Mouse (Mus musculus) kidney, embryonic 15.5 days (tissue): Measurements from ENCODE around the gene Cyb5d1. TPM values are rescaled to one million over a fixed set of nuclear protein-coding genes. Genes with fewer than 3 reads are reported as not detected.

Experiments
- ATAC-seq: fragments of 200-750 bp; cut with Nextera tagmentation; replicated peaks from 2 replicates; pipeline ENCODE4 v1.8.0; 2017; ENCODE audit warnings: moderate TSS enrichment; ENCODE audit not compliant: low FRiP score
- H3K27ac ChIP-seq: fragments of 300-500 bp; sonication (generic); 2 replicates; pipeline ENCODE4 v1.5.1; 2015; ENCODE audit warnings: mild to moderate bottlenecking, inconsistent platforms
- H3K27me3 ChIP-seq: fragments of 300-500 bp; sonication (generic); 2 replicates; pipeline ENCODE4 v1.6.1; 2015; ENCODE audit warnings: inconsistent platforms
- H3K36me3 ChIP-seq: fragments of 300-500 bp; sonication (generic); 2 replicates; pipeline ENCODE4 v1.6.1; 2015; ENCODE audit warnings: inconsistent platforms
- H3K4me1 ChIP-seq: fragments of 300-500 bp; sonication (generic); 2 replicates; pipeline ENCODE4 v1.6.1; 2015; ENCODE audit warnings: inconsistent platforms
- H3K4me2 ChIP-seq: fragments of 300-500 bp; sonication (generic); 2 replicates; pipeline ENCODE4 v1.6.1; 2015; ENCODE audit warnings: moderate library complexity, mild to moderate bottlenecking, inconsistent platforms
- H3K4me3 ChIP-seq: fragments of 300-500 bp; sonication (generic); replicated peaks from 2 replicates; pipeline ENCODE4 v1.5.1; 2015; ENCODE audit warnings: mild to moderate bottlenecking, inconsistent platforms
- H3K9ac ChIP-seq: fragments of 300-500 bp; sonication (generic); 2 replicates; pipeline ENCODE4 v1.6.1; 2015; ENCODE audit warnings: mild to moderate bottlenecking, inconsistent platforms
- H3K9me3 ChIP-seq: fragments of 300-500 bp; sonication (generic); replicated peaks from 2 replicates; pipeline ENCODE4 v1.6.1; 2016; ENCODE audit warnings: inconsistent platforms
- WGBS: fragments of 180-500 bp; shearing (Covaris S2); methylation state at CpG from one replicate; pipeline ENCODE4 v1.1.7; 2015; ENCODE audit warnings: mixed read lengths; 5-methylcytosine and 5-hydroxymethylcytosine counted together
- polyA plus RNA-seq: library from polyadenylated mRNA; unstranded; fragments of >200 nt; fragmentation: Nextera tagmentation; extraction: Ambion mirVana; gene quantifications from 2 replicates; pipeline ENCODE4 v1.2.1, GENCODE M21; 2015

Cyb5d1 gene
- polyA plus RNA-seq, 1 experiment from 2014 or later, result 30.5 TPM

GRCm38 (mm10) chr11:69362021-69362420, 33.4 kb downstream of the Cyb5d1 start:
- Histone ChIP-seq H3K4me2 (no peak overlapping the region), H3K27me3 (no peaks in the 10 kb centered on the region), H3K27ac (no peak overlapping the region), H3K4me3 (no peak overlapping the region), H3K9ac (no peak overlapping the region), H3K9me3 (no peaks in the 10 kb centered on the region), H3K4me1 (peaks cover 37% of the 10 kb centered on the region), H3K36me3 (peaks cover 68% of the 10 kb centered on the region)
- no peak for ATAC-seq
- 60% methylated on average over 7 of the region's 7 CpGs for WGBS

- Histone ChIP-seq H3K27ac (no peak overlapping the region), H3K36me3 (peaks cover 100% of the 10 kb centered on the region), H3K9me3 (no peaks in the 10 kb centered on the region), H3K4me1 (peaks cover 2% of the 10 kb centered on the region; the same call in 1 of the 2 replicates), H3K4me2 (no peak overlapping the region), H3K4me3 (no peak overlapping the region), H3K27me3 (no peaks in the 10 kb centered on the region), H3K9ac (no peak overlapping the region)
- WGBS, result 73% methylated on average over 12 of the region's 12 CpGs
- no peak for ATAC-seq
Observed at GRCm38 (mm10) chr11:69357690-69358089, 37.7 kb downstream of the Cyb5d1 start.

GRCm38 (mm10) chr11:69356544-69356943, 38.9 kb downstream of the Cyb5d1 start:
- H3K9me3 ChIP-seq, result no peaks in the 10 kb centered on the region
- peaks cover 2% of the 10 kb centered on the region; the same call in 1 of the 2 replicates for H3K4me1 ChIP-seq
- no peak overlapping the region for H3K4me2 ChIP-seq
- H3K27ac ChIP-seq, result no peak overlapping the region
- no peak for ATAC-seq
- H3K4me3 ChIP-seq, result no peak overlapping the region
- H3K27me3 ChIP-seq, result no peaks in the 10 kb centered on the region
- H3K9ac ChIP-seq, result no peak overlapping the region
- WGBS, result 70% methylated on average over 5 of the region's 5 CpGs
- H3K36me3 ChIP-seq, result peaks cover 100% of the 10 kb centered on the region

- Histone ChIP-seq H3K27me3 (no peaks in the 10 kb centered on the region), H3K36me3 (peaks cover 88% of the 10 kb centered on the region), H3K4me2 (no peak overlapping the region), H3K4me1 (peaks cover 1% of the 10 kb centered on the region), H3K9me3 (no peaks in the 10 kb centered on the region), H3K27ac (no peak overlapping the region), H3K9ac (no peak overlapping the region), H3K4me3 (no peak overlapping the region)
- 86% methylated on average over 24 of the region's 26 CpGs for WGBS
- no peak for ATAC-seq
Observed at GRCm38 (mm10) chr11:69346441-69346840, 49.0 kb downstream of the Cyb5d1 start.

Other genes with a start within 250 kb of the Cyb5d1 start
- gene Alox12b, start 238.6 kb downstream of the Cyb5d1 start, polyA plus RNA-seq, result 0.08 and 0.42 TPM in 2 replicates
- 0.33 and 0.47 TPM in 2 replicates for gene Alox8, start 197.8 kb downstream of the Cyb5d1 start, polyA plus RNA-seq
- 0.09 and 0.17 TPM in 2 replicates for gene Gucy2e, start 158.6 kb downstream of the Cyb5d1 start, polyA plus RNA-seq
- 23.0 and 23.9 TPM in 2 replicates for gene Cntrob, start 71.9 kb downstream of the Cyb5d1 start, polyA plus RNA-seq
- gene Trappc1, start 71.7 kb downstream of the Cyb5d1 start, polyA plus RNA-seq, result 152 and 160 TPM in 2 replicates
- gene Kcnab3, start 69.4 kb downstream of the Cyb5d1 start, polyA plus RNA-seq, result 2.9 and 3.5 TPM in 2 replicates
- 16.6 and 17.1 TPM in 2 replicates for gene Rnf227, start 55.2 kb downstream of the Cyb5d1 start, polyA plus RNA-seq
- gene Chd3, start 26.2 kb downstream of the Cyb5d1 start, polyA plus RNA-seq, result 54.8 and 62.8 TPM in 2 replicates
- gene Naa38, start 144 bp downstream of the Cyb5d1 start, polyA plus RNA-seq, result 153 and 155 TPM in 2 replicates
- 41.9 and 44.3 TPM in 2 replicates for gene Tmem88, start 2.6 kb upstream of the Cyb5d1 start, polyA plus RNA-seq
- gene Kdm6b, start 18.0 kb upstream of the Cyb5d1 start, polyA plus RNA-seq, result 32.6 and 33.0 TPM in 2 replicates
- 0.73 and 0.87 TPM in 2 replicates for gene Dnah2, start 153.5 kb upstream of the Cyb5d1 start, polyA plus RNA-seq
- gene Efnb3, start 164.6 kb upstream of the Cyb5d1 start, polyA plus RNA-seq, result 11.9 and 14.3 TPM in 2 replicates
- gene Wrap53, start 184.6 kb upstream of the Cyb5d1 start, polyA plus RNA-seq, result 26.6 and 27.9 TPM in 2 replicates
- 175 and 195 TPM in 2 replicates for gene Trp53, start 184.7 kb upstream of the Cyb5d1 start, polyA plus RNA-seq
- 11.2 and 13.5 TPM in 2 replicates for gene Atp1b2, start 210.3 kb upstream of the Cyb5d1 start, polyA plus RNA-seq
- gene Shbg, start 222.3 kb upstream of the Cyb5d1 start, polyA plus RNA-seq, result 0.30 and 0.49 TPM in 2 replicates
- gene Sat2, start 226.4 kb upstream of the Cyb5d1 start, polyA plus RNA-seq, result 17.8 and 23.1 TPM in 2 replicates
- gene Fxr2, start 237.4 kb upstream of the Cyb5d1 start, polyA plus RNA-seq, result 29.2 TPM in 2 replicates